Mouse (Mus musculus): Measurements from ENCODE around the gene Fbf1.
"Not testable (repeated sequence)": the region's sequence is repeated elsewhere in the genome, so short reads cannot be mapped to it uniquely, and the experiment has no call there.

Fbf1 gene

DNA sequence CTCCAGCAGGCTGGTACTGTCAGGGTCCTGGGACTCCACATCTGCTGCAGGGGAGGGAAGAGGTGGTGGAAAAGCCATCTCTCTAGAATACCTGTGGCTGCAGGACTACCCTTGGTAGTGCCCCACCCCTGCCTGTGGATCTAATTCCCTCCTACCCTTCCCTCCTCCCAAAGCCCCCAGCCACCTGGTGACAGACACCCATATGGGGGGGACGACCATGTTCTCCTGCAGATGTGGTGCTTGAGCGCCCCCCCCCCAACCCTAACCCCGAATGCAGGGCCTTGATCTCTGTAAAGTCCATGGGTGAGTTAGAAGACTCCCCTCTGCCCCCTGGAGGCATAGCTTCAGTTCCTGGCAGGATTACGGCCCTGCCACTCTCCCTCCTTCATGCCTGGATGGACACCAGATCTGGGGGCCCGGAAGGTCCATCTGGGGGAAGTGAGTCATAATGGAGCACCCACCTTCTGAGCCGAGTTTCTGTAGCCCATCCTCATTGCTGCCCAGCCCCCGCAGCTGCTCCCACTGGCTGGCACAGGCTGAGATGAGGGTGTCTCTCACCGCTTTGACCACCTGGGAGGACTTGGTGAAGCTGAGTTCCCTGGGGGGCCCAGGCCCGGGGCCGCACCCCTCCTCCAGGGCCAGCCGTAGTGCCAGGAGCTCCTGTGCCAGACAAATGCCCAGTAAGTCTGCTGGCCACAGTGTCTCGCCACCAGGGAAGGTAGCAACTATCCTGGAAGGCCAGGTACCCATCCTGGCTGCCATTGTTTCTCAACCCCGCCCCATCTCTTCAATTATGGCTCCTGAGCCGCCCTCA, 60.8 kb downstream of the Fbf1 start:
- DNase-seq (ENCODE audit: low spot score), result no peak

DNA sequence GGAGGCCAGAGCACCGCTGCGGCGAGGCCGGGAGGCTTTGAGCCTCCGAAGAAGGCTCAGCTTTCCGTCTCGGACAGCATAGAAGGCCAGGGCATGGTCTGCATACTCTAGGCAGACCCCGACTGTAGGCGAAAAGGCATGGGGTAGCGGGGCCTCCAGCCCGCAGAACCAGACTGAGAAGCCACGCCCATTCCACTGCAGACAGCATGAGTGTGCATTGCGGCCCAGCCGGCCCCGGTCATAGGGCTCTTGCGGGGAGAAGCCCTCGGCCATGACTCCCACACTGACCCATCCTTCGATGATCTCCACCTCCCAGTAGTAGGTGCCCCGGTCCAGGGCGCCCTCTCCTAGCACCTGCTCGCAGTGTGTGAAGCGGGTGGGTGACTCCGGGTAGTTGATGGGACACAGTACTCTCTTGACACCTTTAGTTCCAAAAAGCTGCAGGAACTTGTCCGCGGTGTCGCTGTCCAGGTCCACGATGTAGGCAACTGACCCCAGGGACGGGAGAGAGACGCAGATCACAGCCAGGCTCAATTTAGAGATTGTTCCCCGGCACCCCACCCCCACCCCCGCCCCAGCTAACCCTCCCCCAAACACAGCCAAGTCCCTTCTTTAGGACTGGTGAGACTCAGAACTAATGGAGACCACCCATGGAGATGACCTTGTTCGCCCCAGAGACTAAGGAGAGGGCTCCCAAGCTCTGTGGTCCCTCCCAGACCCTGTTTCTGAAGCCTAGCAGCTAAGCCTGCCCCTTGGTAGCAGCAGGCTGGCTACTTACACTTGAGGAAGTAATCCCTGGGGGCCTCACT, 61.6 kb downstream of the Fbf1 start:
- DNase-seq (ENCODE audit: low spot score), result peak; percentile 56

DNA sequence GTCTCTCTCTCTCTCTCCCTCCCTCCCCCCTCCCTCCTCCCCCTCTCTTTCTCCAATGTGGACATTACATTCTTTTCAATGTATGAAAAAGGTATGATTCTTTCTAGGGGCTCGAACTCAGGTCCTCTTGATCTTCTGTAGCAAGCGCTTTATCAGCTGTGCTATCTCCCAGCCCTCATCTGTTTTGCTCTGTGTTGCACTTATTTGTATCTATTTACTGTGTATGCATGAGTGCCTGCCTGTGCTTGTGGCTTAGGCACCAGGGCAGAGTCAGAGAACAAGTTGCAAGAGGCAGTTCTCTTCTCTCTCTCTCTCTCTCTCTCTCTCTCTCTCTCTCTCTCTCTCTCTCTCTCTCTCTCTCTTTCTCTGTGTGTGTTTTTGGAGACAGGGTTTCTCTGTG, 62.9 kb downstream of the Fbf1 start:
- DNase-seq (ENCODE audit: low spot score), result no peak

DNA sequence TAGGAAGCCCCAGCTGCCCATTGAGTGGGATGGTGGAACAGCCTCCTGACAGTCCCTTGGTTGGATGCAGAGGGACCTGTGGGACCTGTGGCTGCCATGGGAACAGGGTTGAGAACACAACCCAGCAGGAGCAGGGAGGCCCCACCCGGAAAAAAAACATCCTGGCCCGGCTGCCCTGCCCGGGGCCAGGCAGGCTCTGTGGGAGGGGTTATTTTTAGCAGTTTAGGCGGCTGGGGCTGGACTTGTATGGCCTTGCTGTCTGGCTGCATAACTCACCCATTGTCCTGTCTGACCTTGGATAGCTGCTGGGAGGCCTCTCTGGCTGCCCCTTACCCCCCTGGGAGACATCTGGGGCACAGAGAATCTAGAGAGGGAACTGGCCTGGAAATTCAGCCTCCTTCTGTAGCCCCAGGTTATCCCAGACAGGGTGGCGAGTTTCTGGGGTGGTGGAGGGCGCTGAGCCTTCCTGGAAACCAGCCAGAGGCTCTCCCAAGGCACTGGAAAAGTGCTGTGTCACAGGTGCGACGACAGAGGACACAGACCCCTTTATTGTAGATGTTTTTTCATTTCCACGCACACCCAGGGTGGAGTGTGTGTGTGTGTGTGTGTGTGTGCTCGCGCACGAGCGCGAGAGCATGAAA, 63.8 kb downstream of the Fbf1 start:
- peak; percentile 71 for DNase-seq (ENCODE audit: low spot score)

DNA sequence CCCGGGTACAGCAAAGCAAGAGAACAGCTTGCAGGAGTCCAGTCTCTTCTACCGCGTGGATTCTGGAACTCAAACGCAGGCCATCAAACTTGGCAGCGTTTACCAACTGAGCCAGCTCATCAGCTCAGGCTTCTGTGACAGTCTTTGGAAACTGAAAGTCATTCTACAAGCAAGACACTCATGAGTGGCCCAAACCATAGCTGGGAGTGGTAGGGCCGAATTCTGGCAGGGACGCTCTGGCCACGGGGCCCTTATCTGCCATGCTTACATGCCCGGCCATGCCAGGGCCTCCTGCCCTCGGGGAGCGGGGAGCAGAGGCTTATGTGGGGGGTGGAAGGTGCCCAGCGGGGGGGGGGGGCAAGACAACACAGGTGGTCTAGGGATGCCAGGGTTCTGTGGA, 64.4 kb downstream of the Fbf1 start:
- no peak for DNase-seq (ENCODE audit: low spot score)

DNA sequence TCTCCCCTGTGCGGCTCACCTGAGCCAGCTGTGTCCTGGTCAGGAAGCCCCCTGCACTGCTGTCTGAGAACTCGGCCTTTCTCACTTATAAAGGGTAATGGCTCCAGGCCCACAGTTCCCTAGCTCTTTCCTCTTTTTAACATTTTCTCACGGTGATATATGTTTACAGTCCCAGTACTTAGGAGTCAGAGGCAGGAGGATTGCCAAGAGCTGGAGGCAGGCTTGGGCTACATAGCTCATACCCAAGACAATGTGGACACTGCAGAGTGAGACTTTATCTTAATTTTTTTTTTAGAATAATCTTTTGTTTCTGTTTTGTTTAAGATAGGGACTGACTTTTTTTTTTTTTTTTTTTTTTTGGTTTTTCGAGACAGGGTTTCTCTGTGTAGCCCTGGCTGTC, 65.5 kb downstream of the Fbf1 start:
- no peak for DNase-seq (ENCODE audit: low spot score)

DNA sequence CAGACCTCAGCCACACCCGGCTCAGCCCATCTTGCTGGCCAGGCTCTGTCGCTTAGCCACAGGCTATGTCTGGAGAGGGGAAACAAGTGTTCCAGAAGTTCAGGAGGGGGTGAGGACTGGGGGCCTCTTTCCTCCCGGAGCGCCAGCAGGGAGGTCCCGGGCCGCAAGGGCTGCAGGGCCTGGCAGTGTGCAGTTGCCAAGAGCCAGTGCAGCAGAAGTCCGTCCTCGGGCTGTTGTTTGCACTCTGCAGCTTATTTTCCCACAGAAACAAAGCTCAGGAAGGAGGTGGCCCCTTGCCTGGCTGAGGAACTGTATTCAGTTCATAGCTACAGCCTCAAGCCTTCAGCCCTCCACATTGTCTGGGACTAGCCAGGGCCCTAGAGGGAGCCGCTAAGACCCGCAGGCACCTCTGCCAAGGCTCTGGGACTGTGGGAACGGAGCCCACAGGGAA, 66.0 kb downstream of the Fbf1 start:
- DNase-seq (ENCODE audit: low spot score), result peak; percentile 44

DNA sequence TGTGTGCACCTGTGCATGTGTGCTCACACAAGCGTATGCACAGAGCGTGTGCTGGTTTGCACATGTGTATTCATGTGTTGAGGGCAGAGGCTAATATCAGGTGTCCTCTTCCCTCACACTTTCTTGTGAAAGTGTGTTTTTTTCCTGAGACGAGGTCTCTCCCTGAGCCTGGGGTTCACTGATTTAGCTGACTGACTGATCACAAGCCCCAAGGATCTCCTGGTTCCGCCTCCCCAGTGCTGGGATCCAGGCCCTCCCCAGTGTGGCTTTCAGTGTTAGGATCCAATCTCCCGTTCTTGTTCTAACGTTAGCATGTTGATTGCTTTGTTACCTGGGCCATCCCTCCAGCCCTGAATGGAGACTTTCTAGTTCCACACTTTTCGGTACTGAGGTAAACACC, 67.1 kb downstream of the Fbf1 start:
- no peak for DNase-seq (ENCODE audit: low spot score)

DNA sequence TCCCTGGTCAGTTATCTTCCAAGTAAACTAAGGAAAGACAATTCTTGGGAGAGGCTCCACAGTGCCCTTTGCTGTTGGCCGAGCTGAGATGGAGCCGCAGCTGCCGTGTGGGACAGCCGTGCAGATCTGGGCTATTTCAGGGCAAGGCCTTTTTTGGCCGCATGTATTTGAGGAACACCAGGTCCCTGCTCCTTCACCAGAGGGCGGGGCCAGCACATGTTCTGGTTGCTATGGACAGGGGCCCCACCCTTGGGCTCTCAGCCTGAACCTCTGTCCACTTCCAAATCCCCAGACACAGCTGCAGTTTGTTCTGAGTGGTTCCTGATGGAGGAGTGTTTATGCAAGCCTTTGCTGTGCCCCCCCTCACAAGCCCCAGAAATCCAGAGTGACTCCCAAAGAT, 67.6 kb downstream of the Fbf1 start:
- DNase-seq (ENCODE audit: low spot score), result no peak

DNA sequence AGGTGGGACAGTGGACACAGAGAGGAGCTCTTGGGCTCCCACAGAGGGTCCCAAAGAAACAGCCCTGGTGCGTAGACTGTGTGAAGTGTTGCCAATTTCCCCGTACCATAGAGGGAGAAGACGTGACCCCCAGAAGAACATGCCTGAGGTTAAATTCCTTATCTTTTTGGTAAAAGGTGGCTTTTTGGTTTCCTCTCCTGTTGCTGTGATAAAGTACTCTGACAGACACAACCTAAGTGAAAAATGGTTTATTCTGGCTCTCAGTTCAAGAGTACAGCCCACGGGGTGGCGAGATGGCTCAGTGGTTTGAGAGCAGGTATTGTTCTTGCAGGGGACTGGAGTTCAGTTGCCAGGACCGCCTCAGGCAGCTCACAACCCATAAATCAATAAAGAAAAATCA, 68.5 kb downstream of the Fbf1 start:
- no peak for DNase-seq (ENCODE audit: low spot score)

DNA sequence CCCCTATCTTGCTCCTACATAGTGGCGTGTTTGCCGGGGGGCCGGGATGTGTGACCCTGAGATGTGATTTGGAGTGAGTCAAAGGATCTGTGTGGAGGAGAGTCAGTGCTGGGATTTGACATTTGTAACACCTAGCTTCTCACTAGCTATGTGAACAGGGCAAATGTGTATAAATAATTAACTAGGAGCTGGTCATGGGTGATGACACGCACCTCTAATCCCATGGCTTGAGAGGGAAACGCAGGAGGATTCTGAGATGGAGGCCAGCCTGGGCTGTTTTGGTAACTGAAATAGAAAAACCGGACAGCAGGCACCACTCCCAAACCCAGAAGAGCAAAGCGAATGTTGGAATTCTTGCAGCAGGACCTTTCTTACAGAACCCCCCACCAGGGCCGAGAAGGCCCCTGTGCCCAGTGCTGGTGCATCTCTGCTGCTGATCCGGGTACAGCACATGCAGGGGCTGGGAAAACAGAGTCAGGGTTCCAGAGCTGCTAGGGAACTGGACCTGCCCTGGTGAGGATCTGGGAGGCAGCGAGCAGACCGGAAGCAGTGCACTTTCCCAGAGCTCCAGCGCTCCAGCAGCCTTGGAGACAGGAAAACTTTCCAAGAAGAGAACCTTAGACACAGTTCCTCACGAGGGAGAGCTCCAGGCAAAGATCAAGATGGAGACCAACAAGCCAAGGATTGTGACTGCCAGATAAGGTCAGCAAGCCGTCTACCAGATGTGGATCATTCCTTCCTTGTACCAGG, 69.1 kb downstream of the Fbf1 start:
- no peak for DNase-seq (ENCODE audit: low spot score)

DNA sequence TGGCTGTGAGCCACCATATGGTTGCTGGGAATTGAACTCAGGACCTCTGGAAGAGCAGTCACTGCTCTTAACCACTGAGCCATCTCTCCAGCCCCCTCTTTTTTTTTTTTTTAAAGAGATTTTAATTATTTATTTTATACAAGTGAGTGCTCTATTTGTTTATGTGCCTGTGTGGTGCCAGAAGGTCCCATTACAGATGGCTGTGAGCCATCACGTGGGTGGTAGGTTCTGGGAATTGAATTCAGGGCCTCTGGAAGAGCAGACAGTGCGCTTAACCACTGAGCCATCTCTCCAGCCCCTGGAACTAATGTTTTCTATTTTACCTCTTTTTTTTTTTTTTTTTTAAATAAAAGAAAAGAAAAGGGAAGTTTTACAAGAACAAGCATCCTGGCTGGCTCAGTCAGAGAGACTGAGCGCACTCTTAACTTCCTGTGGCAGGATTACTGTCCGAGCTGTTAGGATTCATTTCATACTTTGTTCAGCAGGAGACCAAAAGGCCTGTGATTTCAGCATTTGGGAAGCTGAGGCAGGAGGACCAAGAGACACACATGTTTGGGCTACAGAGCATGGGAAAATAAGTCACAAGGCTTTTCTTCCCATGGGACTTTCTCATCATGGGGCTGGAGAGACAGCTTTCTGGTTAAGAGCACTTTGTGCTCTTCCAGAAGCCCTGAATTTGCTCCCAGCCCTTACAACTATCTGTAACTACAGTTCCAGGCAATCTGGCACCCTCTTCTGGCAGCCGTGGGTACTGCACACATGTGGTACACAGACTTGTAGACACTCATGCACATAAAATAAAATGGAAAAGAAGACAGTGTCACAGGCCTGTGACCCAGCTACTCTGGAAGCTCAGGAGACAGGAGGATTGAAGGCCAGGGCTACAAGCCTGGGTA, 71.5 kb downstream of the Fbf1 start:
- peak; percentile 33 for DNase-seq (ENCODE audit: low spot score)

DNA sequence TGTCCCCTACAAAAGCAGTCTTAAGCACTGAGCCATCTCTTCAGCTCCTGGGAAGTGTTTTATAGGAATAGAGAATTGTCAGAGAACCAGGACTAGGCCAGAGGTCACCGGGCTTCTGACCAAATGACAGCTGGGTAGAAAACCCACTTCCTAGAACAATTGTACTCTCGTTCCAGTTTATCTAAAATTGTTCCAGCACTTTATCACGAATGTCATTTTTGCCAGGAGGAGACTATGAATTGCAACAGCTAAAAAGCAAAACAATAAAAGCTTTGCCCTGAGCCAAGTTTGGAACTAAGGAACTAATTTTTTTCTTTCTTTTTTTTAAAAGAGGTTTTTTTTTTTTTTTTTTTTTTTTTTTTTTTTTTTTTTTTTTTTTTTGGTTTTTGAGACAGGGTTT, 72.4 kb downstream of the Fbf1 start:
- DNase-seq (ENCODE audit: low spot score), result no peak

DNA sequence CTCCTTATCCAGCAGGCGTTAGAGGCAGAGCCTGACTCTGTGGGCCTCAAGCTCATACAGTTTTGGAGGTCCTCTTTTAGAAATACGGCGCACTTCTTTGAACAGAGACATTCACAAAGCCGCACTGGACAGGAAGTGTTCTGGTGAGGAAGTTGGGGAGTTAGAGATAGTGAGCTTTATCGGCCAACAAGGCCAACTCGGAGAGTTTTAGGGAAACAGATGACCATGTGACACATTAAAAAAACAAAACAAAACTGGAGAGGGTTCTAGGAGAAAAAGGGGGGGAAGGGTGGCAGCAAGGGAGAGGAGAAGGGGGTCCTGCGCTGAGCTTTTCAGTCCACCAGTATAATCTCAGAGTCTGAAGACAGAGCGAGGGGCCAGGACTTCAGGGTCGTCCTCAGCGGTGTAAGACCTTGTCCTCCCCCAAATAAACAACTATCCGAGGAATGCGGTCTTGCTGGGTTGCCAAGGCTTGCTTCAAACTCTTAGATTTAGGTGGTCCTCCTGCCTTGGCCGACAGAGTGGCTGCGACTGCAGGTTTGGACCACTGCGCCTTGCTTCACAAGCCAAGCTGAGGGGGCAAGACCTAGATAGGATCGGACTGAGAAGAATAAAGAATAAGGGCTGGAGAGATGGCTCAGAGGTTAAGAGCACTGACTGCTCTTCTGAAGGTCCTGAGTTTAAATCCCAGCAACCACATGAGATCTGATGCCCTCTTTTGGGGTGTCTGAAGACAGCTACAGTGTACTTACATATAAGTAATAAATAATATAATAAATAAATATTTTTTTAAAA, 74.0 kb downstream of the Fbf1 start:
- no peak for DNase-seq (ENCODE audit: low spot score)

DNA sequence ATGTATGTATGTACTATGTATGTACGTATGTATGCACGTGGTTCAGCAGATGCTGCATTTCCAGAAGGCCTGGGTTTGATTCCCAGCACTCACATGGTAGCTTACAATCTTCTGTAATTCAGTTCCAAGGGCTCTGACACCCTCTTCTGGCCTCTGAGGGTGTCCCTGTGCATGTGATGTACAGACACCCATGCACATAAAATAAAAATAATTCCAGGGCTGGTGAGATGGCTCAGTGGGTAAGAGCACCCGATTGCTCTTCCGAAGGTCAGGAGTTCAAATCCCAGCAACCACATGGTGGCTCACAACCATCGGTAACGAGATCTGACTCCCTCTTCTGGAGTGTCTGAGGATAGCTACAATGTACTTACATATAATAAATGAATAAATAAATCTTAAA, 75.0 kb downstream of the Fbf1 start:
- not testable (repeated sequence) for DNase-seq (ENCODE audit: low spot score)
